Mouse (Mus musculus) bone marrow, adult 2 months (tissue): ENCODE results near the gene Tnfsf8.

Source experiments
- CTCF ChIP-seq: fragments of 200-500 bp; IDR thresholded peaks from 2 replicates; pipeline ENCODE4 v1.5.1; 2011; ENCODE audit warnings: low read length, control low read depth; ENCODE audit not compliant: control insufficient read depth, insufficient read depth
- POLR2A ChIP-seq: fragments of 200-500 bp; IDR thresholded peaks from 2 replicates; pipeline ENCODE4 v1.6.1; 2011; ENCODE audit warnings: low read depth, mild to moderate bottlenecking, control low read depth, low read length, borderline replicate concordance; ENCODE audit not compliant: control insufficient read depth

DNA sequence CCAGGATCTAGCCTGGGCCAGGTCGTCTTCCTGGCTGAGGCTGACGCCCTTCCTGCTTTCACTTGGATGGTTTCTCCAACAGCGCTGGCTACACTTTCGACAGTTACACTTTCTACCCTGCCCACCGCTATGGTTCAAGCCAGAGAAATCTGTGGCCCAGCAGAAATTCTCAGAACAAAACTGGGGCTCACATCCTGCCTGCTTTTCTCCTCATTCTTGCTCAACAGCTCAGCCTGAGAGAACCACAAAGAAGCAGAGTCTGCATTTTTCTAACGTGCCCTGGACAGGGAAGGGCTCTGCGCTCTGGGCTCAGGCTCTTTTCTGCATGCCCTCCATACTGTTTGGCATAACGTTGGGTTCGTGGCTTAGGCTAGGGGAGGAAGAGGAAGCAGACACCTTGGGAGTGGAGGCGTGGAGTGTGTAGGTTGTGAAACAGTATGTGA is 38.0 kb upstream of the Tnfsf8 start:
- TF ChIP-seq POLR2A (no peak), CTCF (no peak)
